Mouse (Mus musculus) stomach, embryonic 14.5 days (tissue): ENCODE results near the gene Gm20388. TPM values are rescaled to one million over a fixed set of nuclear protein-coding genes. Genes with fewer than 3 reads are reported as not detected.

Source experiments
- ATAC-seq: fragments of 200-750 bp; cut with Nextera tagmentation; 2 replicates; pipeline ENCODE4 v1.8.0; 2017; ENCODE audit warnings: low read depth, moderate TSS enrichment; ENCODE audit not compliant: insufficient number of reproducible peaks, insufficient read depth, low FRiP score
- H3K27ac ChIP-seq: fragments of 300-500 bp; sonication (generic); 2 replicates; pipeline ENCODE4 v1.5.1; 2014; ENCODE audit warnings: mild to moderate bottlenecking, low read length, moderate library complexity, mixed read lengths
- H3K27me3 ChIP-seq: fragments of 300-500 bp; sonication (generic); 2 replicates; pipeline ENCODE4 v1.6.1; 2014; ENCODE audit warnings: low read length, control low read depth, mixed read lengths; ENCODE audit not compliant: control insufficient read depth, insufficient read depth
- H3K36me3 ChIP-seq: fragments of 300-500 bp; sonication (generic); 2 replicates; pipeline ENCODE4 v1.6.1; 2014; ENCODE audit warnings: mild to moderate bottlenecking, control low read depth, low read length, moderate library complexity, mixed read lengths; ENCODE audit not compliant: control insufficient read depth, insufficient read depth
- H3K4me1 ChIP-seq: fragments of 300-500 bp; sonication (generic); 2 replicates; pipeline ENCODE4 v1.6.1; 2014; ENCODE audit warnings: low read length, control low read depth, mixed read lengths; ENCODE audit not compliant: control insufficient read depth, insufficient read depth
- H3K4me2 ChIP-seq: fragments of 300-500 bp; sonication (generic); replicated peaks from 2 replicates; pipeline ENCODE4 v1.6.1; 2014; ENCODE audit warnings: low read depth, low read length, control low read depth
- H3K4me3 ChIP-seq: fragments of 300-500 bp; sonication (generic); 2 replicates; pipeline ENCODE4 v1.5.1; 2014; ENCODE audit warnings: low read depth, low read length, control low read depth
- H3K9ac ChIP-seq: fragments of 300-500 bp; sonication (generic); replicated peaks from 2 replicates; pipeline ENCODE4 v1.6.1; 2014; ENCODE audit warnings: low read depth, mild to moderate bottlenecking, control low read depth, low read length, moderate library complexity, mixed read lengths
- H3K9me3 ChIP-seq: fragments of 300-500 bp; sonication (generic); 2 replicates; pipeline ENCODE4 v1.6.1; 2016; ENCODE audit warnings: low read depth, low read length, control low read depth; ENCODE audit not compliant: control insufficient read depth
- WGBS: fragments of 180-500 bp; shearing (Covaris S2); extraction: QIAGEN DNeasy Blood & Tissue Kit; methylation state at CpG from one replicate; pipeline ENCODE4 v1.1.7; 2014; 5-methylcytosine and 5-hydroxymethylcytosine counted together
- polyA plus RNA-seq: library from polyadenylated mRNA; unstranded; fragments of >200 nt; fragmentation: Nextera tagmentation; extraction: Ambion mirVana; gene quantifications from 2 replicates; pipeline ENCODE4 v1.2.1, GENCODE M21; 2014

Gm20388 gene
- polyA plus RNA-seq, 1 experiment from 2014 or later = 11.4 TPM

DNA sequence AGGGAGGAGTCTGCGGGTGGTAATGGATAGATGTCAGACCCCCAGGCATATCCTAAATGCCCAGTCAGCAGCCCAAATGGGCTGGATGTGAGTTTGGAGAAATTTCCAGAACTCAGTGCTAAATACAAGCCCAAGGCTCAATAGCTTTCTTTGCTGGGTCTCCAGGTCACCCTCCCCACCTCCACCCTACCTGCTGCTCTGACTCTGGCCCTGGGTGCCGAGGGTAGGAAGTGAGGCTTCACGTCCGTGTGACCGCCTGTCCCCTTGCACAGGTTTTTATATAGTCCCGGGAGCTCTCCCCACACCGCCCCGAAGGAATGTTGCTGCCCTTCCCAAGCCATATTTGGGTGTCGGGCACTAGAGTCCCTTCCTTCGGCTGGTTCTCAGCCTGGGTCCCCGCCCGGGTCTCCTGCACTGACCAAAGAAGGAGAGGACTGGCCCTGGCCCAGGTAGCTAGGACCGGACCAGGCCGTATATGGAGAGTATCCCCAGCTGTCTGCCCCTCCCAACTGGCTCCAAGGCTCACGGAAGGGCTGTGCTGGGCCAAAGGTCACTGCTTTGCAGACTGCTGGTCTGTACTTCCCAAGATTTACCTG is 3984.0 kb downstream of the Gm20388 start, which contains the start of gene Acta1:
Gene Acta1 (minus strand): TSS at position 250 of the 596 bp plus-strand sequence.
- WGBS = 24% methylated on average over 15 of the region's 15 CpGs
- H3K4me1 ChIP-seq = peaks cover 4% of the 10 kb centered on the region; the same call in 1 of the 2 replicates

DNA sequence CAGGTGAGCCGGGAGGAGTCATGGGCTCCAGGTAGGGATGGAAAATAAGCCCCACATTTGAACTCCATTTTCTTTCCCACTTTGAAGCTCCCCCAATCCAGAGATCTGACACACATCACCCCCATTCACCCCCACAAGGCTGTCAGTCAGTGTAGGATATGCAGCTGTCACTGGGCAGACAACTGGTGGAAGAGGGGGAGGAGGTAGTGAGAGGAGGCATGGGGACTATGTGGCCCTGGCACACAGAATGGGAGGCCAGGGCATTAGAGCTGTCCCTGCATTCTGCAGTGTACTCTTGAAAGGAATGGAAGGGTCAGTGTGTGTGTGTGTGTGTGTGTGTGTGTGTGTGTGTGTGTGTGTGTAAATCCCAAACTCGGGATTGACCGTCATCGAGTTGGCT is 3984.6 kb downstream of the Gm20388 start:
- Histone ChIP-seq H3K36me3 (no peaks in the 10 kb centered on the region; the same call in 1 of the 2 replicates), H3K9me3 (no peaks in the 10 kb centered on the region), H3K4me1 (peaks cover 4% of the 10 kb centered on the region; the same call in 1 of the 2 replicates), H3K4me2 (no peak overlapping the region), H3K9ac (no peak overlapping the region), H3K27me3 (peaks cover 39% of the 10 kb centered on the region), H3K4me3 (no peak overlapping the region), H3K27ac (no peak overlapping the region)
- 79% methylated on average over 4 of the region's 4 CpGs for WGBS
- no peak for ATAC-seq

More for the DNA sequence above, 3984.0 kb downstream of the Gm20388 start, which contains the start of gene Acta1:
- Histone ChIP-seq H3K27ac (no peak within 1 kb of the TSS), H3K9me3 (no peaks in the 10 kb centered on the region), H3K27me3 (peaks cover 41% of the 10 kb centered on the region), H3K9ac (no peak within 1 kb of the TSS), H3K4me2 (no peak within 1 kb of the TSS), H3K4me3 (no peak within 1 kb of the TSS), H3K36me3 (no peaks in the 10 kb centered on the region; the same call in 1 of the 2 replicates)
- no peak for ATAC-seq

DNA sequence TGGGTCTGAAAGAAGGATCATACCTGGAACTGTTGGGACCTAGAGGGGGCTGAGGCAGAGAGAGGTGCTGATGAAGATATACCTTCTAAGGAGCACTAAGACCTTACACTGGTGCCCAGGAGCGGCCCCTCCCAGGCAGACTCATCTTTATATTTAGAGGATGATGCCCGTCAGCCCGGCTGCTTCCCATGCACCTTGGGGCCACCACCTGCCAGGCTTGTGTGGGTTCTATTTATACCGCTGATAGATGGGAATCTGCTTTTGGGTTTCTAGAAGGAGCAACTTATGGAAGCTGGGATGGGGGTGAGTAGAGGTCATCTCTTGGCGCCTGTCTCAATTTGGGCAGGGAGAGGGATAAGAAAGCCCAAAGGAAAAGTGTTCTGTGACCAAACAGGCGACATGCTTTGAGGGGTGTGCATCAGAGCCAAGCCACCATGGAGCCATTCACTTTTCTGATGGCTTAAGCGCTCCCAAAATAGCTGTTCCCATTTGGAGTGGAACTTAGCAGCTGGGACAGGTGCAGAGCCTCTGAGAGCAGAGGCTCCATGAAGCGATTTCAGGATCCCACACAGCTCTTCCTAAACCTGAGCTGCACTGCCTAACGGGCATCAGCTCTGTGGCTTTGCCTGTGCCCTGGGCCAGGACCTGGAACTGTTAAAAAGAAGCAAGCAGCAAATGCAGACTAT is 3985.2 kb downstream of the Gm20388 start:
- Histone ChIP-seq H3K27me3 (peaks cover 33% of the 10 kb centered on the region), H3K27ac (no peak overlapping the region), H3K36me3 (no peaks in the 10 kb centered on the region; the same call in 1 of the 2 replicates), H3K4me3 (no peak overlapping the region), H3K4me2 (no peak overlapping the region), H3K9ac (no peak overlapping the region), H3K4me1 (peaks cover 4% of the 10 kb centered on the region; the same call in 1 of the 2 replicates), H3K9me3 (no peaks in the 10 kb centered on the region)
- ATAC-seq = no peak
- 65% methylated on average over 9 of the region's 9 CpGs for WGBS

DNA sequence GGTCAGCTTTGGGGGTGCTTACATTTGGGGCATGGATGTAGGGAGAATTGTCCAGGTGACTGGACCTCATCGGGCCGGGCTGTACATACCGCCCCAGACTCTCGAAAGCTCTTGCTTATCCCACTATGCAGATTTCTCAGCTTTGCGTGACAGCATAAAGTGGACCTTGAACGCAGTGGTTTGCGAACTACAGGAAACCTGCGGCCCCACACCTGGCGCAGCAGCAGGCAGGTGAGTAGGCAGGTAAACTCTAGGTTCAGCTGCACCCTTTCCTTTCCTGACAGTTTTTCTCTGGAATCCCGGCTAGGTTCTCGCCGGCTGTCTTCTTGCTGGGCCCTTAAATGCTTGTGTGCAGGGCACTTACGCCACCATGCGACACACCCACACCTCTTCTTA is 3985.7 kb downstream of the Gm20388 start:
- Histone ChIP-seq H3K4me1 (peaks cover 3% of the 10 kb centered on the region; the same call in 1 of the 2 replicates), H3K4me2 (no peak overlapping the region), H3K9me3 (no peaks in the 10 kb centered on the region), H3K9ac (no peak overlapping the region), H3K36me3 (peaks cover 1% of the 10 kb centered on the region; the same call in 1 of the 2 replicates), H3K4me3 (no peak overlapping the region), H3K27me3 (peaks cover 33% of the 10 kb centered on the region), H3K27ac (no peak overlapping the region)
- no peak for ATAC-seq
- 51% methylated on average over 14 of the region's 14 CpGs for WGBS

DNA sequence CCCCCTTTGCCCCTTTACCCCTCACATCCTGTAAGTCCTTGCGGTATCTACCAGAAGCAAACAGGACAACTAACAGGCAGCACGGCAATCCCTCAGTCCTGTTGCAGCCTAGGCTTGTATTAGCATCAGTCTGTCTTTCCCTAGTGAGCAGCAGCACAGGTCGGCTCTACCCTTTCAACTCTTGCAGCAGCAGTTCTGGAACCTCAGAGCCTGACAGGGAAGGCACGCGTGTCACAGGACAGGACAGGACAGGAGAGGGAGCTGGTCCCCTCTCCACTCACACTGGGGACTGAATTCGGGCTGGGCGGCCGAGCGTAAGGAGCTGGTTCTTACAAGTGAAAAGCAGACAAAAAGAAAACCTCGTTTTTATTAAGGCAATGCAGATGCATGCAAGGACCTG is 3986.1 kb downstream of the Gm20388 start:
- Histone ChIP-seq H3K4me2 (no peak overlapping the region), H3K36me3 (peaks cover 5% of the 10 kb centered on the region; the same call in 1 of the 2 replicates), H3K27ac (no peak overlapping the region), H3K9me3 (no peaks in the 10 kb centered on the region), H3K9ac (no peak overlapping the region), H3K4me1 (no peaks in the 10 kb centered on the region), H3K4me3 (no peak overlapping the region), H3K27me3 (peaks cover 33% of the 10 kb centered on the region)
- ATAC-seq = no peak
- 53% methylated on average over 10 of the region's 10 CpGs for WGBS

GRCm38 (mm10) chr8:123898576-123898975 is 3987.9 kb downstream of the Gm20388 start:
- peaks cover 17% of the 10 kb centered on the region; the same call in 1 of the 2 replicates for H3K27me3 ChIP-seq
- H3K9ac ChIP-seq = no peak overlapping the region
- H3K9me3 ChIP-seq = no peaks in the 10 kb centered on the region
- peaks cover 21% of the 10 kb centered on the region for H3K36me3 ChIP-seq
- ATAC-seq = no peak
- no peak overlapping the region for H3K4me3 ChIP-seq
- WGBS = 84% methylated on average over 5 of the region's 5 CpGs
- H3K4me2 ChIP-seq = no peak overlapping the region
- H3K27ac ChIP-seq = no peak overlapping the region
- no peaks in the 10 kb centered on the region for H3K4me1 ChIP-seq

GRCm38 (mm10) chr8:123899366-123899765 is 3988.7 kb downstream of the Gm20388 start:
- no peak overlapping the region for H3K4me2 ChIP-seq
- no peak overlapping the region for H3K9ac ChIP-seq
- no peak overlapping the region for H3K27ac ChIP-seq
- WGBS = 79% methylated on average over 7 of the region's 7 CpGs
- no peak overlapping the region for H3K4me3 ChIP-seq
- peaks cover 9% of the 10 kb centered on the region; the same call in 1 of the 2 replicates for H3K27me3 ChIP-seq
- peaks cover 29% of the 10 kb centered on the region for H3K36me3 ChIP-seq
- no peaks in the 10 kb centered on the region for H3K4me1 ChIP-seq
- ATAC-seq = no peak
- H3K9me3 ChIP-seq = no peaks in the 10 kb centered on the region

DNA sequence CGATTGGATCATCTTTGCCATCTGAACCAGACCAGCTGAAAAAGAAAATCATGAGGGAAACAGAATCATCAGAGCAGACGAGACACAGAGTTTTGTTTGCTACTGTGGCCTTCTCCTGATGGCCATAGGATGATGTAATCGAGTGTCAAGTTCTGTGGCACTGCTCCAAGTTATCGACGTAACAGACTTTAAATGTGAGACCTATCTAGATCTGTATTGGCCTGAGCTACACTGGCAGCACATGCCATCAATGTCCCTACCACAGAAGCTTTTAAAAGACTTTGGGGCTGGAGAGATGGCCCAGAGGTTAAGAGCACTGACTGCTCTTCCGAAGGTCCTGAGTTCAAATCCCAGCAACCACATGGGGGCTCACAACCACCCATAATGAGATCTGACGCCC is 3992.0 kb downstream of the Gm20388 start:
- H3K27ac ChIP-seq = no peak overlapping the region
- H3K27me3 ChIP-seq = no peaks in the 10 kb centered on the region
- H3K9me3 ChIP-seq = no peaks in the 10 kb centered on the region
- no peak overlapping the region for H3K4me2 ChIP-seq
- H3K4me1 ChIP-seq = no peaks in the 10 kb centered on the region
- H3K36me3 ChIP-seq = peaks cover 47% of the 10 kb centered on the region
- WGBS = 81% methylated on average over 7 of the region's 7 CpGs
- no peak overlapping the region for H3K4me3 ChIP-seq
- ATAC-seq = no peak
- no peak overlapping the region for H3K9ac ChIP-seq
